ENCODE assay signal across 29 mouse cellular contexts in genomic region chr14:57289105-57289504, GRCm38 (mm10).
DNase-seq lines count a peak whose midpoint lies in the region; ATAC-seq and TF ChIP-seq lines count a peak whose summit lies in the region.
"Had no signal": no experiment of that assay in that cellular context is flagged by ENCODE, and none has a peak within 500 bp of the region (broad histone marks: within the 10 kb centered on the region; RNA-seq: fewer than 3 reads in every experiment).

No protein-coding gene starts in this region.

- TF ChIP-seq CTCF in midbrain, postnatal 0 days (IDR thresholded peaks at IDR 0.05): no peak

- no peak overlapping the region for H3K4me3 ChIP-seq in hindbrain, embryonic 10.5 days
- H3K4me3 ChIP-seq in hindbrain, embryonic 13.5 days: no peak overlapping the region
- H3K4me3 ChIP-seq in midbrain, embryonic 11.5 days (ENCODE audit: low read depth, low read length): no peak overlapping the region
- H3K4me3 ChIP-seq in midbrain, postnatal 0 days (ENCODE audit: low read depth, low read length): no peak overlapping the region
- H3K4me3 ChIP-seq: heart, embryonic 10.5 days; heart, embryonic 15.5 days; intestine, embryonic 15.5 days; layer of hippocampus, adult 2 months; left cerebral cortex, adult 2 months; limb, embryonic 12.5 days; liver, embryonic 15.5 days; neural tube, embryonic 15.5 days; stomach, embryonic 15.5 days had no signal

- peak overlapping the region; percentile 76 for H3K27ac ChIP-seq in hindbrain, embryonic 10.5 days
- H3K27ac ChIP-seq in hindbrain, embryonic 13.5 days: no peak overlapping the region
- peak overlapping the region; percentile 32; the same call in 1 of the 2 replicates for H3K27ac ChIP-seq in midbrain, embryonic 11.5 days (ENCODE audit: low read depth, low read length)
- H3K27ac ChIP-seq in midbrain, postnatal 0 days (ENCODE audit: low read depth, low read length): no peak overlapping the region
- H3K27ac ChIP-seq: heart, embryonic 10.5 days; heart, embryonic 15.5 days; hindbrain, embryonic 14.5 days; intestine, embryonic 15.5 days; layer of hippocampus, adult 2 months; left cerebral cortex, adult 2 months; limb, embryonic 12.5 days; liver, embryonic 15.5 days; neural tube, embryonic 15.5 days; stomach, embryonic 15.5 days had no signal

- H3K27me3 ChIP-seq in hindbrain, embryonic 10.5 days (ENCODE audit: insufficient read depth, poor library complexity, severe bottlenecking): 0 out of 2 replicates have a peak, but pooled peaks cover 3% of the 10 kb centered on the region
- no peaks in the 10 kb centered on the region for H3K27me3 ChIP-seq in hindbrain, embryonic 13.5 days
- H3K27me3 ChIP-seq in midbrain, embryonic 11.5 days (ENCODE audit: control insufficient read depth, insufficient read depth, low read length): no peaks in the 10 kb centered on the region
- H3K27me3 ChIP-seq in midbrain, postnatal 0 days (ENCODE audit: insufficient read depth, low read length): no peaks in the 10 kb centered on the region
- H3K27me3 ChIP-seq: intestine, embryonic 15.5 days; limb, embryonic 12.5 days; liver, embryonic 15.5 days; neural tube, embryonic 15.5 days; stomach, embryonic 15.5 days had no signal

- no peak overlapping the region for H3K9ac ChIP-seq in hindbrain, embryonic 13.5 days
- H3K9ac ChIP-seq in midbrain, embryonic 11.5 days (ENCODE audit: low read length): peak overlapping the region; percentile 4; the same call in 1 of the 2 replicates
- no peak overlapping the region; the same call in 1 of the 2 replicates for H3K9ac ChIP-seq in midbrain, postnatal 0 days (replicated peaks; ENCODE audit: low read length, poor library complexity, severe bottlenecking)
- H3K9ac ChIP-seq: heart, embryonic 15.5 days; hindbrain, embryonic 14.5 days; intestine, embryonic 15.5 days; limb, embryonic 12.5 days; liver, embryonic 15.5 days; lung, embryonic 14.5 days; neural tube, embryonic 15.5 days; stomach, embryonic 15.5 days had no signal

- WGBS in hindbrain, embryonic 10.5 days: 40% methylated on average over 9 of the region's 9 CpGs
- WGBS in hindbrain, embryonic 13.5 days: 23% methylated on average over 9 of the region's 9 CpGs
- WGBS in midbrain, embryonic 11.5 days: 19% methylated on average over 9 of the region's 9 CpGs
- 16% methylated on average over 9 of the region's 9 CpGs for WGBS in midbrain, postnatal 0 days

- no peak overlapping the region for H3K4me2 ChIP-seq in hindbrain, embryonic 13.5 days
- no peak overlapping the region for H3K4me2 ChIP-seq in midbrain, embryonic 11.5 days
- no peak overlapping the region for H3K4me2 ChIP-seq in midbrain, postnatal 0 days (ENCODE audit: low read depth, low read length, poor library complexity, severe bottlenecking)
- H3K4me2 ChIP-seq: heart, embryonic 15.5 days; hindbrain, embryonic 14.5 days; intestine, embryonic 15.5 days; limb, embryonic 12.5 days; liver, embryonic 15.5 days; lung, embryonic 14.5 days; neural tube, embryonic 15.5 days; stomach, embryonic 15.5 days had no signal

- H3K36me3 ChIP-seq in hindbrain, embryonic 10.5 days: no peaks in the 10 kb centered on the region
- H3K36me3 ChIP-seq in hindbrain, embryonic 13.5 days: no peaks in the 10 kb centered on the region
- no peaks in the 10 kb centered on the region for H3K36me3 ChIP-seq in midbrain, embryonic 11.5 days (ENCODE audit: control insufficient read depth, insufficient read depth, low read length)
- no peaks in the 10 kb centered on the region for H3K36me3 ChIP-seq in midbrain, postnatal 0 days (ENCODE audit: insufficient read depth, low read length)
- H3K36me3 ChIP-seq: heart, embryonic 10.5 days; heart, embryonic 15.5 days; intestine, embryonic 15.5 days; limb, embryonic 12.5 days; liver, embryonic 15.5 days; neural tube, embryonic 15.5 days; stomach, embryonic 15.5 days had no signal

- no peak for ATAC-seq in hindbrain, embryonic 13.5 days (ENCODE audit: low FRiP score)
- peak; percentile 52; the same call in 1 of the 2 replicates for ATAC-seq in midbrain, embryonic 11.5 days (ENCODE audit: low FRiP score)
- ATAC-seq in midbrain, postnatal 0 days (ENCODE audit: low FRiP score): peak; percentile 48; the same call in 1 of the 2 replicates
- ATAC-seq: forebrain, embryonic 16.5 days; intestine, embryonic 15.5 days had no signal

- no peaks in the 10 kb centered on the region for H3K9me3 ChIP-seq in hindbrain, embryonic 10.5 days
- H3K9me3 ChIP-seq in hindbrain, embryonic 13.5 days: no peaks in the 10 kb centered on the region
- H3K9me3 ChIP-seq in midbrain, embryonic 11.5 days (ENCODE audit: control insufficient read depth, low read length): no peaks in the 10 kb centered on the region
- H3K9me3 ChIP-seq in midbrain, postnatal 0 days (ENCODE audit: low read length): no peaks in the 10 kb centered on the region
- H3K9me3 ChIP-seq: heart, embryonic 10.5 days; heart, embryonic 15.5 days; intestine, embryonic 15.5 days; limb, embryonic 12.5 days; liver, embryonic 15.5 days; neural tube, embryonic 15.5 days; stomach, embryonic 15.5 days had no signal

- peaks cover 24% of the 10 kb centered on the region for H3K4me1 ChIP-seq in hindbrain, embryonic 10.5 days (replicated peaks)
- H3K4me1 ChIP-seq in hindbrain, embryonic 13.5 days (replicated peaks): peaks cover 11% of the 10 kb centered on the region
- H3K4me1 ChIP-seq in midbrain, embryonic 11.5 days (ENCODE audit: control insufficient read depth, insufficient read depth, low read length): peaks cover 8% of the 10 kb centered on the region
- no peaks in the 10 kb centered on the region for H3K4me1 ChIP-seq in midbrain, postnatal 0 days (ENCODE audit: insufficient read depth, low read length)
- H3K4me1 ChIP-seq: heart, embryonic 15.5 days; intestine, embryonic 15.5 days; liver, embryonic 15.5 days; neural tube, embryonic 15.5 days; stomach, embryonic 15.5 days had no signal

- no peak for DNase-seq in hindbrain, embryonic 10.5 days (ENCODE audit: low spot score)
- DNase-seq in retina, embryonic 14.5 days (ENCODE audit: low spot score): peak; percentile 11
- no peak for DNase-seq in retina, postnatal 1 day
- no peak for DNase-seq in midbrain, embryonic 11.5 days (ENCODE audit: low spot score, missing footprints)
- DNase-seq in midbrain, postnatal 0 days (ENCODE audit: low spot score): no peak
- DNase-seq in gastrocnemius, adult 8-10 months (ENCODE audit: low spot score in 2 of 2): no peak
- no peak for DNase-seq in gastrocnemius, postnatal 25 days
- DNase-seq: adrenal gland, postnatal 25 days; B cell, adult 2 months; cerebellum, adult 8-10 months; cerebellum, postnatal 25 days; gastrocnemius, postnatal 14 days; heart, adult 11 months; kidney, adult 2 months; kidney, postnatal 36 days; lung, embryonic 14.5 days; lung, postnatal 14 days had no signal

Comparison
In these comparisons a context has a peak if more than half of its experiments do, and no peak if none do; other contexts are left out.
1. H3K27ac ChIP-seq: peak in hindbrain, embryonic 10.5 days (single experiment) and midbrain, embryonic 11.5 days (single experiment); none in hindbrain, embryonic 13.5 days (single experiment) and midbrain, postnatal 0 days (single experiment).